Mouse (Mus musculus) liver, adult 2 months (tissue): ENCODE data around the gene Pknox1.

Experiments used
- CTCF ChIP-seq: fragments of 200-500 bp; IDR thresholded peaks from 2 replicates; pipeline ENCODE4 v1.5.1; 2011; ENCODE audit warnings: low read depth, low read length, control low read depth
- POLR2A ChIP-seq: fragments of 200-500 bp; IDR thresholded peaks from 2 replicates; pipeline ENCODE4 v1.6.1; 2011; ENCODE audit warnings: low read length, control low read depth; ENCODE audit not compliant: insufficient read depth; ENCODE audit errors: extremely low read depth

DNA sequence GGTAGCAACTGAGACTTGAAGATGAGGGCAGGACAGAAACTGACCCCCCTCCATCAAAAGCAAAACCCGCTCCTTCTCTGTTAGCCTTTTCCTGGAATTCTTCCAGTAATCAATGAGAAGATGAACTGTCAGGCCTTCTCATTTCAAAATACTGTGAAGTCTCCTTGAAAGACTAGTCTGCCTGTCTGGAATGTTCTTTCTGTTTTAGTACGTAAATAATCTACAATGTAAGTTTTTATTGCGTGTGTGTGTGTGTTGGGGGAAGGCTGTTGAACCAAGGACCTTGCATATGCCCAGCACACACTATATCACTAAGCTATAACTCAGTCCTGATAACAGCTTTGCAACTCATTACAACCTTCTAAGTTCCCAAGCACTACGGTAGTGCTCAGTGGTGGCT, 39.4 kb upstream of the Pknox1 start:
- no peak for TF ChIP-seq POLR2A
- no peak for TF ChIP-seq CTCF
